Mouse (Mus musculus) heart, postnatal 0 days (tissue): ENCODE data around the gene Smpd3. TPM values are rescaled to one million over a fixed set of nuclear protein-coding genes. Genes with fewer than 3 reads are reported as not detected.

ENCODE experiments used
- ATAC-seq: fragments of 200-750 bp; cut with Nextera tagmentation; 2 replicates; pipeline ENCODE4 v1.8.0; 2017; ENCODE audit warnings: low read depth, moderate number of reproducible peaks, moderate library complexity; ENCODE audit not compliant: insufficient read depth
- DNase-seq: peaks from one replicate; pipeline ENCODE4 v3.0.0-alpha.2; 2016; ENCODE audit warnings: low spot score
- H3K27ac ChIP-seq: fragments of 300-500 bp; sonication (generic); 2 replicates; pipeline ENCODE4 v1.5.1; 2014; ENCODE audit warnings: low read depth, mild to moderate bottlenecking
- H3K27me3 ChIP-seq: fragments of 300-500 bp; sonication (generic); 2 replicates; pipeline ENCODE4 v1.6.1; 2014; ENCODE audit warnings: low read length, mixed read lengths; ENCODE audit not compliant: control insufficient read depth, insufficient read depth
- H3K36me3 ChIP-seq: fragments of 300-500 bp; sonication (generic); replicated peaks from 2 replicates; pipeline ENCODE4 v1.6.1; 2014; ENCODE audit warnings: low read length, mixed read lengths; ENCODE audit not compliant: control insufficient read depth, insufficient read depth
- H3K4me1 ChIP-seq: fragments of 300-500 bp; sonication (generic); 2 replicates; pipeline ENCODE4 v1.6.1; 2014; ENCODE audit warnings: antibody characterized with exemption; ENCODE audit not compliant: control insufficient read depth, insufficient read depth
- H3K4me2 ChIP-seq: fragments of 300-500 bp; sonication (generic); 2 replicates; pipeline ENCODE4 v1.6.1; 2014; ENCODE audit warnings: low read depth, mild to moderate bottlenecking, low read length, moderate library complexity
- H3K4me3 ChIP-seq: fragments of 300-500 bp; sonication (generic); 2 replicates; pipeline ENCODE4 v1.5.1; 2014; ENCODE audit warnings: low read depth, low read length
- H3K9ac ChIP-seq: fragments of 300-500 bp; sonication (generic); replicated peaks from 2 replicates; pipeline ENCODE4 v1.6.1; 2014; ENCODE audit warnings: low read depth, low read length, mixed read lengths
- H3K9me3 ChIP-seq: fragments of 300-500 bp; sonication (generic); replicated peaks from 2 replicates; pipeline ENCODE4 v1.6.1; 2016; ENCODE audit warnings: low read length; ENCODE audit not compliant: control insufficient read depth
- CTCF ChIP-seq: IDR thresholded peaks from 2 replicates; pipeline ENCODE4 v1.5.1; 2016; ENCODE audit warnings: antibody characterized with exemption, control low read depth, low read depth
- EP300 ChIP-seq: IDR thresholded peaks from 2 replicates; pipeline ENCODE4 v1.6.1; 2016; ENCODE audit warnings: antibody characterized with exemption, low read depth
- WGBS: fragments of 180-500 bp; shearing (Covaris S2); extraction: QIAGEN DNeasy Blood & Tissue Kit; methylation state at CpG from one replicate; pipeline ENCODE4 v1.1.7; 2014; 5-methylcytosine and 5-hydroxymethylcytosine counted together
- polyA plus RNA-seq: library from polyadenylated mRNA; unstranded; fragments of >200 nt; fragmentation: Nextera tagmentation; extraction: Ambion mirVana; gene quantifications from 2 replicates; pipeline ENCODE4 v1.2.1, GENCODE M21; 2015
- total RNA-seq: library from RNA; depleted of rRNA; stranded (reverse); fragments of >200 nt; gene quantifications from 2 replicates; pipeline ENCODE4 v1.2.3, GENCODE M21; 2014; ENCODE audit warnings: low replicate concordance

Smpd3 gene
- total and polyA plus RNA-seq, 2 experiments from 2014 or later: 2.4 to 6.5 TPM

DNA sequence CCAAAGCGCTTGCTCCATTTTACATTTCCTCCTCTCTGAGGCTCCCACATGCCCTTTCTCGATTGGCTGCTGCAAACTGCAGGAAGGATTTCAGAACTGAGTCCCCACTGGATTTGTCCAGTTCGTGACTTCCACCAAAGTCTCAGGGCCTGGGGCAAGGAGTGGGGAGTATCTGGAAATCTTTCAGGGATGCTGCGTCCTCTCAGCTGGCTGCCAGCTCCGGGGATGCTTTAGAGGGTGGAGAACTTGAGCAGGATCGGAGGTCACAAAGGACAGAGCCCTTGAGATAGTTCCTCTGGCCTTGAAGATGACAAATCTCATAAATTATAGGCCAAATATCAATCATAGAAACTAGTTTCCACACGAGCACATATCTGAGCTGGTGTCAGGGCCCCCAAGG, 38.2 kb upstream of the Smpd3 start:
- H3K27ac ChIP-seq: no peak overlapping the region
- 60% methylated on average over 7 of the region's 7 CpGs for WGBS
- no peaks in the 10 kb centered on the region for H3K36me3 ChIP-seq
- no peak overlapping the region for H3K4me3 ChIP-seq
- H3K27me3 ChIP-seq: no peaks in the 10 kb centered on the region
- H3K4me2 ChIP-seq: no peak overlapping the region
- H3K4me1 ChIP-seq: peaks cover 11% of the 10 kb centered on the region; the same call in 1 of the 2 replicates
- TF ChIP-seq CTCF (no peak), EP300 (no peak)
- no peaks in the 10 kb centered on the region for H3K9me3 ChIP-seq
- ATAC-seq: no peak
- H3K9ac ChIP-seq: no peak overlapping the region
- no peak for DNase-seq

- TF ChIP-seq EP300: no peak
- no peak for TF ChIP-seq CTCF
- H3K4me1 ChIP-seq: no peaks in the 10 kb centered on the region
- ATAC-seq: no peak
- whole genome bisulfite sequencing: 80% methylated on average over 7 of the region's 7 CpGs
- no peak overlapping the region for H3K27ac ChIP-seq
- DNase-seq: no peak
- no peaks in the 10 kb centered on the region for H3K36me3 ChIP-seq
- H3K9ac ChIP-seq: no peak overlapping the region
- no peaks in the 10 kb centered on the region for H3K27me3 ChIP-seq
- 0 out of 2 replicates have a peak, but pooled peaks cover 6% of the 10 kb centered on the region for H3K9me3 ChIP-seq
- no peak overlapping the region for H3K4me2 ChIP-seq
- no peak overlapping the region for H3K4me3 ChIP-seq
Observed at GRCm38 (mm10) chr8:106369069-106369468, 31.3 kb upstream of the Smpd3 start.

DNA sequence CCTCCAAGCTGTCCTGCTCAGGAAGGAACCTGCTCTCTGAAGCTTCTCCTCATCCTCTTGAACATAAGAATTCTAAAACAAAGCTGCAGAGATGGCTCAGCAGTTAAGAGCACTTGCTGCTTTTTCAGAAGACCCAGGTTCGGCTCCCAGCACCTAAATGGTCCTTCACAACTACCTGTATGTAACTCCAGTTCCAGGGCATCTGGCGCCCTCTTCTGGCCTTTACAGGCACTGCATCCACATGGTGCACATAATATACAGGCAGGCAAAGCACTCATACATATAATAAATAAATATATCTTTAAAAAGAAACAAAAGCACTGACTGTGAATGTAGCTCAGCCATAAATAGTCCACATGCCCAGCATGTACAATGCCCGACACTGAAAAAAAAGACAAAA, 30.7 kb upstream of the Smpd3 start:
- no peak overlapping the region for H3K27ac ChIP-seq
- 0 out of 2 replicates have a peak, but pooled peaks cover 6% of the 10 kb centered on the region for H3K9me3 ChIP-seq
- WGBS: 59% methylated on average over 3 of the region's 3 CpGs
- no peak overlapping the region for H3K4me2 ChIP-seq
- H3K9ac ChIP-seq: no peak overlapping the region
- ATAC-seq: no peak
- TF ChIP-seq EP300 (no peak), CTCF (no peak)
- no peaks in the 10 kb centered on the region for H3K36me3 ChIP-seq
- DNase-seq: no peak
- no peaks in the 10 kb centered on the region for H3K27me3 ChIP-seq
- no peaks in the 10 kb centered on the region for H3K4me1 ChIP-seq
- no peak overlapping the region for H3K4me3 ChIP-seq

DNA sequence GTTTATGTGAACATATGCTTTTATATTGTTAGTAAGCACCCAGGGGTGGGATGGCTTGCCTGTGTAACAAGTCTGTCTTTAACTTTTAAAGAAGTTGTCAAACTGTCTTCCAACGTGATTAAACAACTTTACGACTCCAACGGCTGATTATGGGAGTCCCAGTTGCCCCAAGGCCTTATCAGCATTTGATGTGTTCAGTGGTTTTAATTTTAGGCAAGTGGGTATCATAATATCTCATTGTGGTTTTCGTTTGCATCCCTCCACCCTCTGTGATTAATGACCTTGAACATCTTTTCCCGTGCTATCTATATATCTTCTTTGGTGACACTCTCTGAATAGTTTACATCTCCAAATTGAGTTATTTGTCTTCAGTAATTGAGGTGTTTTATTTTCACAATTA, 27.0 kb upstream of the Smpd3 start:
- Histone ChIP-seq H3K27ac (no peak overlapping the region), H3K27me3 (no peaks in the 10 kb centered on the region), H3K4me1 (no peaks in the 10 kb centered on the region), H3K4me2 (no peak overlapping the region), H3K4me3 (no peak overlapping the region), H3K9ac (no peak overlapping the region), H3K9me3 (0 out of 2 replicates have a peak, but pooled peaks cover 6% of the 10 kb centered on the region), H3K36me3 (no peaks in the 10 kb centered on the region)
- TF ChIP-seq EP300 (no peak), CTCF (no peak)
- no peak for DNase-seq
- ATAC-seq: no peak
- WGBS: 73% methylated on average over 5 of the region's 5 CpGs

GRCm38 (mm10) chr8:106364278-106364677, 26.5 kb upstream of the Smpd3 start:
- no peak for DNase-seq
- 71% methylated on average over 8 of the region's 8 CpGs for WGBS
- H3K9me3 ChIP-seq: 0 out of 2 replicates have a peak, but pooled peaks cover 6% of the 10 kb centered on the region
- H3K9ac ChIP-seq: no peak overlapping the region
- H3K36me3 ChIP-seq: no peaks in the 10 kb centered on the region
- H3K4me2 ChIP-seq: no peak overlapping the region
- no peaks in the 10 kb centered on the region for H3K27me3 ChIP-seq
- no peak overlapping the region for H3K27ac ChIP-seq
- no peak overlapping the region for H3K4me3 ChIP-seq
- no peak for TF ChIP-seq CTCF
- no peak for TF ChIP-seq EP300
- H3K4me1 ChIP-seq: no peaks in the 10 kb centered on the region
- no peak for ATAC-seq

GRCm38 (mm10) chr8:106363321-106363720, 25.5 kb upstream of the Smpd3 start:
- H3K4me2 ChIP-seq: no peak overlapping the region
- no peak overlapping the region for H3K9ac ChIP-seq
- DNase-seq: no peak
- no peak for ATAC-seq
- TF ChIP-seq CTCF (no peak), EP300 (no peak)
- H3K4me3 ChIP-seq: no peak overlapping the region
- no peaks in the 10 kb centered on the region for H3K36me3 ChIP-seq
- no peaks in the 10 kb centered on the region for H3K4me1 ChIP-seq
- 0 out of 2 replicates have a peak, but pooled peaks cover under 1% of the 10 kb centered on the region for H3K9me3 ChIP-seq
- H3K27me3 ChIP-seq: no peaks in the 10 kb centered on the region
- WGBS: 53% methylated on average over 8 of the region's 8 CpGs
- no peak overlapping the region for H3K27ac ChIP-seq
